Mouse (Mus musculus) thymus, adult 2 months (tissue): ENCODE data around the gene Wdr34.
A peak's percentile ranks its signal among the peaks of the same experiment; 100 is the strongest.

Experiments
- CTCF ChIP-seq: fragments of 200-500 bp; IDR thresholded peaks from 2 replicates; pipeline ENCODE4 v1.5.1; 2012; ENCODE audit warnings: mild to moderate bottlenecking, control low read depth, low read length, moderate library complexity, borderline replicate concordance; ENCODE audit not compliant: control insufficient read depth, poor library complexity, insufficient read depth; ENCODE audit errors: extremely low read depth
- POLR2A ChIP-seq: fragments of 200-500 bp; IDR thresholded peaks from 2 replicates; pipeline ENCODE4 v1.6.1; 2012; ENCODE audit warnings: mild to moderate bottlenecking, low read length, control low read depth, moderate library complexity; ENCODE audit not compliant: control insufficient read depth, poor library complexity, insufficient read depth; ENCODE audit errors: extremely low read depth

DNA sequence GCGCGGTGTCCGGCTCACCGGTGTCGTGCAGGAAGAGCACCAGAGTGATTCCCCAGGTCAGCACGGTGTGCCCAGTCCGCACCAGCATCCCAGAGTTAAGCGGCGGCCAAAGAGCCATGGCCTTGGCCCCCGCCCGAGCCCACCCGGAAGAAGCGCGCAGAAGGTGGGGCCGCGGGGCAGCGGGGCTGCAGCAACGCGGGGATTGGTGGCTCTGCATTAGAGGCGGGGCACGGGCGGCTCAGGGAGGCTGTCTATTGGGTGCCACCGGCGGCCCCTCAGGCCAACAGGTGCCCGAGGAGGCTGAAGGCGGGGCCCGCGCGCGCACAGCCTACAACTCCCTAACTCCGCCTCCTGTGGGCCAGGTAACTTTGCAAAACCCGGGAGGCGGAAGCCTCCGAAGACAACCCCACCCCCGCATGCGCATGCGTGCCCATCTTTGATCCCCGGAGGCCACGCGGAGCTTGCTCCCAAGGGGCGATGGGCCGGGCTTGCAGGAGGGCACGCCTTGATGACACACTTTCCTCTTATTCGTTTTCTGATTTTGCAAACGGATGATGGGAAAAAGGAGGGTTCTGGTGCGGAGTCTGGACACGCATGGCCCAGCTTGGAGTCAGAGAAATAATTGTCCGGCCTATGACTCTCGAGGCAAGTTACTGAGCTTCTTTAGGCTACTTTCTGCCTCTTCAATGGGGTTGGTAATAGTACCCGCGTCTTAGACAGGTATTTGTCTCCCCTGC lies 45.0 kb upstream of the Wdr34 start, which contains the start of gene Zdhhc12:
- TF ChIP-seq POLR2A (peak; percentile 62; the same call in 1 of the 2 replicates), CTCF (peak; percentile 46; the same call in 1 of the 2 replicates)
